Mouse (Mus musculus) gastrocnemius, adult 18-20 months (tissue): ENCODE results near the gene Mocs2. TPM values are rescaled to one million over a fixed set of nuclear protein-coding genes. Genes with fewer than 3 reads are reported as not detected.

Source experiments
- DNase-seq: peaks from one replicate; pipeline ENCODE4 v3.0.0; 2021; ENCODE audit warnings: low spot score
- total RNA-seq, 2 experiments: library from RNA; stranded (reverse); gene quantifications; 2 replicates each; pipeline ENCODE4 v1.2.3; 2021

The Mocs2 gene
- total RNA-seq, 2 experiments from 2014 or later: 40.3 to 49.3 TPM

DNA sequence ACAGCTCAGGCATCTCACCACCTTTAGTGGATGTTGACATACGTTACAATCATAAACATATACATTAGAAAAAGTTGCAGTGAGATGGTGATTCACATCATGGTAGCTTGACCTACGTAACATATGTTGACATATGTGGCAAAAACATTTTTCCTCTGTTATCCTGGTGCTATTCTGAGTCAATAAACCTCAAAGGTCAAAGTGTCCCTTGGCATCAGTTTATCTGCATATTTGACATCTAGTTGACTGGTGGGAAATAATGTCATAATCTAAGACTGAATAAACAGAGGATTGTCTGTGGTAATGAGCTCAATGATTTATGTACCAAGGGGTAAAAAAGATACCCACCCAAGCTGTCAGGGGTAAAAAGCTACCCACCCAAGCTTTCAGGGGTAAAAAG is 35.1 kb downstream of the Mocs2 start:
- no peak for DNase-seq

DNA sequence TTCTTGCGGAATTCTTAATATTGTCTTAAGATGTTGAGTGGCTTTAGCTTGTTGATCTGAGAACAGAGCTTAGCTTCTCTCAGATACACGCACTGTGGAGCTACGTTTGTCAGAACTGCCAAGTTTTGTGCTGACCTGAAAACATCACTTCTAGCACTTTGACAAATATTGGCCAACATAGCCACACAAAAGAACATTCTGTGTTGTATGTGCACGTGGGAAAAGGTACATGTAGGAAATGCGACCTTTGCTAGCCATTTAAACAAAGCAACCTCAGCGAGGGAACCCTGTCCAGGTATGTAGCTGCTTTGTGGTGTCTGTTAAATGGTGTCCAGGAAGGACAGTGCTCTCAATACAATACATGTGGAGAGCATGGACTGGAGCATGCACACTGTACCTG is 36.0 kb downstream of the Mocs2 start:
- DNase-seq: no peak

DNA sequence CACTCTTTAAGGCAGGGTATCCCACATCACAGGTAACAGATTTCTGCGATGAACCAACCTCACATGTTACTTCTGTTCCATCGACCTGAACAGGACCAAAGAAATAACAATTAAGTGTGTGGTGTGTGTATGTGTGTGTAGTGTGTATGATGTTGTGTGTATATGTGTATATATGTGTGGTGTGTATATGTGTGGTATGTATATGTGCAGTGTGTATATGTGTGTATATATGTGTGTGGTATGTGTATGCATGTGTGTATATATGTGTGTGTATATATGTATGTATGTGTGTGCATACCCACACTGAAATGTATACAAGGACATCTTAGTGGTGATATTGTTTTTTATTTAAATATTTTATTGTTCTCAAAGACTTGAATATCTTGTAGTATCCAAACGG is 36.4 kb downstream of the Mocs2 start:
- DNase-seq: no peak

DNA sequence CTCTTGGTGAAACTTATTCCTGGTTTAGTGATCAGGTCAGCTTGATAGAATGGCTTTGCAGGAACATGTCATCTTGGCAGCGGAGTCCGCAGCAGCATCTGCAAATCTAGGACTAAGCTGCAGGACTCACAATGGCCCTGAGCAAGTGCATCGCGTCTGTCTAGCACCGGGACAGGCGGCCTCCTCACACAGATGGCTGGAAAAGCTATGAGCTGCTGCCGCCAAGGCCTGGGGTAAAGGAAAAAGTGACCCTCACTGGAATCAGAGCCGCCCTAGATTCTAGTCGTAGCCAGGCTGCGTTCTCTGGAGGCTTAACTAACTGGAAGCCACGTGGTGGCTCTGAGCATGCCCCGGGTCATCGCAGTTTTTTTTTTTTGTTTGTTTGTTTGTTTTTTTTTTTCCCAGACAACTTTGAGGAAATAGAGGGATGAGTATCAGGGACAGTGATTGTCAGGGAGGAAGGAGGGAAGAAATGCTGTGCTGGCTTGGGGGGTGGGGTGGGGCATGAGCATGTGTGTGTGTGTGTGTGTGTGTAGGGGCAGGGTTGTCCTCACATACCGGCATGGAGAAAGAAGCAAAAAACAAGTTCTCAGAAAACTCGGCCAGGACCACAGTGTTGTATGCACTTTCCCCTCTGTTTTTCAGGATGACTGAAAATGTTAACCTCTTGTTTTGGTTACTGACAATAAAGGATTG is 37.7 kb downstream of the Mocs2 start:
- peak; percentile 42 for DNase-seq

DNA sequence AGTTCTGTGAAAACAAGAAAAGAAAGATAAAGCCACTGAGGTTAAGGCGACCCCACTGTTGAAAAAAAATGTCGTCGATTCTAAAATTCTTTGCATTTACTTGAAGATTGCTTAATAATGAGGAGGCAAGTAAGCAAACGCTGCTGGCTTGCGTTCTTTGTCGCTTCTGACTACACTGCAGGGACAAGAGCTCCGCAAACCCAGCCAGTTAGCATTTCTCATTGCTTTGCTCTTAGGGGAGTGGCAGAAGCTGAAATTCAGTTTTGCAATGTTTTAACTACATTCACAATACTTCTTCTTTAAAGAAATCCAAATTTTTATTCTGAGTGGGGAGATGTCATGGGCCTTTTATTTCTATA is 38.2 kb downstream of the Mocs2 start:
- DNase-seq: no peak

DNA sequence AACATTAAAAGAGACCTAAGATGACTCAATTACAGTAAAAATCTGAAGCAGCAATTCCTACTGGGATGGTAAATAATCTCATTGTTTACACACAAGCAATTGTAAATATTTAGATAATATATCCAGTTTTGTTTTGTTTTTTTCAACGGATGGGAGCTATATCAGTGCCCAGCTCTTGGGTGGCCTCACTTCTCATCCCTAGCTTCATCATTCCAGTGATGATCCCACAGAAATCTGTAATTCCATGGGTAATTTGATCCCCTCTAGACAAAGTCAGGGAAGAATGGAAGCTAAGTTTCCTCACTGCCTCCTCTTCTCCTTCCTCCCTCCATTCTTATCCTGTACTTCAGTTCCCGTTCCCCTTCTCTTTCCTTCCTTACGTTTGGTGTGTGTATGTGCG is 39.5 kb downstream of the Mocs2 start:
- DNase-seq: no peak

DNA sequence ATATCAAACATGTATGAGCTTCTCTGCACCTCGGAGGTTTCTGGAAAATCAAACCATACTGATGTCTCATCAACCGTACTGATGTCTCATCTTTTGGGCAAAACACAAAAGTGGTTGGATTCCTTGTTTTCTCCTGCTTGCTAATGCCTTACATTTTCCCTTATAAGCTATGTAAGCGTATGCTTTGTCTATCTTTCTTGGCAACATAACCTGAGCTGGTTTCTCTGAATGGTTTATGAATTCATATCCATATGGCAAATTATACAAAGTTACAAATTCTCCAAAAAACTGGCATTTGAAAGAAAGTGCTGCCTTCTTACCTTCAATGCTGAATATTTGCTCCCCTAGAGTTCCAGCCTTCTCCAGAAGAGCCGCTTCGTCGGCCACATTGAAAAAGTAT is 56.7 kb downstream of the Mocs2 start:
- DNase-seq: no peak

DNA sequence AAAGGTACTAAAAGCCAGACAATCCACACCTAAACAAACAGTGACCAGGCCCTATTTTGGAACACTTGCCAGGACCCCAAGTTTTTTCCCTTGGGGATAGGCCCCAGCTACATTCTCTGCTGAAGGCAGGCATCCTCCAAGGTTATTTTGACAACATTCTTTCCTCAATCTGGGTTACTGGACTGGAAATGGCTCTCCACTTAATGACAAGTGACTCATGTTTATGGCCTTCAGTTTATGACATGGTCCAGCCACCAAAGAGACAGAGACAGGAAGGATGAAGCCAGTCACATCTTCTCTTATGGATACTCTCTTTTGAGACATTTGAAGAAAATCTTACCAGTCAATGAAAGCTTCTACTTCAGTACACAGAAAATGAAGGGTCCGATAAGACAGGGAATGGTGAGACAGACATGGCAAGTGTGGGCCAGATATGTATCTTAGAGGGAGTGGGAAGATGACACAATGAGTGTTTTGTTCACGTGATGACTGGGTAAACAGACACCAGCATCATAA is 58.0 kb downstream of the Mocs2 start:
- no peak for DNase-seq

DNA sequence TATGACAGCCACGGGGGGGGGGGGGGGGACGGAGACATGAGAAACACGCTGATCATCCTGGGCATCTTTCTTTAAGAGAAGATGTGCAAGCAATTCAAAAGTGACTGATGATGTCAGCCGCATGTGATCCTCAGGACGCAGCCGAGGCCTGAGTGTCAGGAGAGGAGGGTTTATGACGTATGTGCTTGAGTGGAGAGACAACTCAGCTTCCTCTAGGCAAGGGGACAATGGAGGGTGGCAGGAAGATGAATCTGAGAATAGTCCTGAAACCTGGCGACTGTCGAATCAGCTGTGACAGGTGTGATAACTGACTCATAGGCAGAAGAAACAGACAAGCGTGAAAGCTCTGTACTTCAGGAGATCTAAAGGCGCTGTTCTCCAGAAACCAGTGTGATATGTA is 60.6 kb downstream of the Mocs2 start:
- no peak for DNase-seq

Other genes starting within 250 kb of the Mocs2 start
- under 1 TPM; 0.33 to 0.43 TPM for gene Itga2, start 113.9 kb downstream of the Mocs2 start, total RNA-seq